Mouse (Mus musculus) spleen, adult 2 months (tissue): ENCODE measurements around the gene Lrmda. TPM values are rescaled to one million over a fixed set of nuclear protein-coding genes. Genes with fewer than 3 reads are reported as not detected.

Source experiments
- DNase-seq, 2 experiments: peaks; one replicate each; pipeline versions ENCODE4 v3.0.0 to v3.0.0-alpha.2; 2012 to 2021; ENCODE audit warnings: low spot score in 2 of 2, low read depth in 1 of 2
- H3K27ac ChIP-seq: fragments of 200-500 bp; 2 replicates; pipeline ENCODE4 v1.5.1; 2012; ENCODE audit warnings: low read length, inconsistent platforms; ENCODE audit not compliant: insufficient read depth
- H3K27me3 ChIP-seq: fragments of 200-500 bp; 2 replicates; pipeline ENCODE4 v1.6.1; 2012; ENCODE audit warnings: mild to moderate bottlenecking, moderate library complexity, low read length, inconsistent platforms; ENCODE audit not compliant: control insufficient read depth, insufficient read depth
- H3K36me3 ChIP-seq: fragments of 200-500 bp; 2 replicates; pipeline ENCODE4 v1.6.1; 2012; ENCODE audit warnings: mild to moderate bottlenecking, low read length, inconsistent platforms; ENCODE audit not compliant: control insufficient read depth, insufficient read depth
- H3K4me1 ChIP-seq: fragments of 200-500 bp; 2 replicates; pipeline ENCODE4 v1.6.1; 2011; ENCODE audit warnings: inconsistent platforms; ENCODE audit not compliant: control insufficient read depth, insufficient read depth, insufficient read length
- H3K4me3 ChIP-seq: fragments of 200-500 bp; 2 replicates; pipeline ENCODE4 v1.5.1; 2011; ENCODE audit warnings: mild to moderate bottlenecking, inconsistent platforms; ENCODE audit not compliant: insufficient read depth, insufficient read length; ENCODE audit errors: extremely low read depth
- CTCF ChIP-seq: fragments of 200-500 bp; IDR thresholded peaks from 2 replicates; pipeline ENCODE4 v1.5.1; 2011; ENCODE audit warnings: mild to moderate bottlenecking, inconsistent platforms; ENCODE audit not compliant: insufficient read depth, insufficient read length, insufficient replicate concordance; ENCODE audit errors: extremely low read depth
- POLR2A ChIP-seq: fragments of 200-500 bp; IDR thresholded peaks from 2 replicates; pipeline ENCODE4 v1.6.1; 2011; ENCODE audit warnings: low read depth, low read length, inconsistent platforms
- WGBS: fragments of 180-500 bp; shearing (Covaris S2); methylation state at CpG from one replicate; pipeline ENCODE4 v1.1.7; 2018; 5-methylcytosine and 5-hydroxymethylcytosine counted together
- polyA plus RNA-seq: library from polyadenylated mRNA; depleted of rRNA; stranded (reverse); fragments of >200 nt; gene quantifications from 2 replicates; pipeline ENCODE4 v1.2.3, GENCODE M21; 2012

Gene Lrmda
- polyA plus RNA-seq, 1 experiment = 0.37 TPM

GRCm38 (mm10) chr14:22572486-22572885 lies 553.0 kb downstream of the Lrmda start:
- WGBS = 93% methylated on average over 5 of the region's 5 CpGs
- Histone ChIP-seq H3K27ac (no peak overlapping the region), H3K4me3 (no peak overlapping the region), H3K4me1 (no peaks in the 10 kb centered on the region), H3K27me3 (no peaks in the 10 kb centered on the region), H3K36me3 (no peaks in the 10 kb centered on the region)
- TF ChIP-seq POLR2A (no peak), CTCF (no peak)
- DNase-seq = no peak

- Histone ChIP-seq H3K27ac (no peak overlapping the region), H3K4me1 (no peaks in the 10 kb centered on the region), H3K36me3 (no peaks in the 10 kb centered on the region), H3K27me3 (no peaks in the 10 kb centered on the region), H3K4me3 (no peak overlapping the region)
- no peak for DNase-seq
- TF ChIP-seq POLR2A (no peak), CTCF (no peak)
- 92% methylated on average over 7 of the region's 7 CpGs for WGBS
Observed at GRCm38 (mm10) chr14:22573585-22573984, 554.1 kb downstream of the Lrmda start.

- Histone ChIP-seq H3K36me3 (no peaks in the 10 kb centered on the region), H3K4me3 (no peak overlapping the region), H3K4me1 (no peaks in the 10 kb centered on the region), H3K27me3 (no peaks in the 10 kb centered on the region), H3K27ac (no peak overlapping the region)
- WGBS = 88% methylated on average over 4 of the region's 4 CpGs
- DNase-seq = no peak
- TF ChIP-seq CTCF (no peak), POLR2A (no peak)
Observed at GRCm38 (mm10) chr14:22574006-22574405, 554.5 kb downstream of the Lrmda start.

- Histone ChIP-seq H3K36me3 (no peaks in the 10 kb centered on the region), H3K4me3 (no peak overlapping the region), H3K27ac (no peak overlapping the region), H3K27me3 (no peaks in the 10 kb centered on the region), H3K4me1 (no peaks in the 10 kb centered on the region)
- 83% methylated on average over 6 of the region's 6 CpGs for WGBS
- no peak for TF ChIP-seq POLR2A
- no peak for TF ChIP-seq CTCF
- DNase-seq = no peak
Observed at GRCm38 (mm10) chr14:22576441-22576840, 556.9 kb downstream of the Lrmda start.

GRCm38 (mm10) chr14:22577411-22578037 lies 558.0 kb downstream of the Lrmda start:
- 79% methylated on average over 13 of the region's 13 CpGs for WGBS
- no peak overlapping the region for H3K4me3 ChIP-seq
- no peaks in the 10 kb centered on the region for H3K27me3 ChIP-seq
- no peak for TF ChIP-seq CTCF
- TF ChIP-seq POLR2A = no peak
- H3K36me3 ChIP-seq = no peaks in the 10 kb centered on the region
- no peak overlapping the region for H3K27ac ChIP-seq
- no peaks in the 10 kb centered on the region for H3K4me1 ChIP-seq
- no peak for DNase-seq

GRCm38 (mm10) chr14:22578224-22578623 lies 558.7 kb downstream of the Lrmda start:
- no peaks in the 10 kb centered on the region for H3K4me1 ChIP-seq
- no peak overlapping the region for H3K4me3 ChIP-seq
- no peaks in the 10 kb centered on the region for H3K36me3 ChIP-seq
- WGBS = 16% methylated on average over 6 of the region's 6 CpGs
- peak in 1 of 2 experiments; percentile 45 for DNase-seq
- no peak overlapping the region for H3K27ac ChIP-seq
- H3K27me3 ChIP-seq = no peaks in the 10 kb centered on the region
- TF ChIP-seq POLR2A (no peak), CTCF (peak; percentile 71; the same call in 1 of the 2 replicates)

GRCm38 (mm10) chr14:22578986-22579385 lies 559.5 kb downstream of the Lrmda start:
- Histone ChIP-seq H3K36me3 (no peaks in the 10 kb centered on the region), H3K4me3 (no peak overlapping the region), H3K4me1 (no peaks in the 10 kb centered on the region), H3K27ac (no peak overlapping the region), H3K27me3 (no peaks in the 10 kb centered on the region)
- TF ChIP-seq POLR2A (no peak), CTCF (no peak)
- DNase-seq = no peak
- WGBS = 90% methylated on average over 3 of the region's 3 CpGs
